Mouse (Mus musculus): ENCODE results near the gene Tspan11. TPM values are rescaled to one million over a fixed set of nuclear protein-coding genes. Genes with fewer than 3 reads are reported as not detected.

Gene Tspan11
- polyA plus RNA-seq, 1 experiment from 2014 or later, result 13.6 TPM

DNA sequence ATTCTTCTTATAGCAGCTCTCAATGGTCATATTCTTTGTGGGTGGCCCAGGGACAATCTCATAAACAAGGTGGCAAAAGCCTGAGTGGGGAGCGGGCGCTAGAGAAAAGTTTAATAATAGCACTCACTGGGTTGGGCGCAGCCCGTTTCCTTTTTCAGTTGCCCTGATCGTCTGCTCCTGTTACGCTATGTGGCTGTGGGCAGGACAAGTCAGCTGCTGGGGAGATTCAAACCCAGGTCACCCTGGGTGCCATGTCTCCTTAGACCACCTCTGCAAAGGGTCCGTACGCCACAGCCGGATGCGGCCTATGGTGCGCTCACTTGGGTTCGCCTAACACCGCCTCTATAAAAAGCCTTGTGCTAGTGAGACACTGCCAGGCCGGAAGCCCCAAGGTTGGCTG is 100.0 kb downstream of the Tspan11 start:
- Histone ChIP-seq H3K4me2 (ENCODE audit: low read depth, severe bottlenecking) (no peak overlapping the region), H3K27ac (replicated peaks; ENCODE audit: low read depth, low read length) (no peak overlapping the region), H3K4me3 (ENCODE audit: low read depth, low read length) (no peak overlapping the region), H3K27me3 (ENCODE audit: control insufficient read depth, insufficient read depth, low read length) (no peaks in the 10 kb centered on the region), H3K9me3 (ENCODE audit: control insufficient read depth, low read length) (no peaks in the 10 kb centered on the region), H3K36me3 (ENCODE audit: control insufficient read depth, insufficient read depth, low read length) (peaks cover 2% of the 10 kb centered on the region; the same call in 1 of the 2 replicates), H3K4me1 (ENCODE audit: control insufficient read depth, insufficient read depth, low read length) (peaks cover 11% of the 10 kb centered on the region), H3K9ac (ENCODE audit: low read length) (no peak overlapping the region)
- ATAC-seq (ENCODE audit: insufficient number of reproducible peaks, low FRiP score, low TSS enrichment, low read depth) (no peak), DNase-seq (ENCODE audit: low spot score) (no peak)
- 94% methylated on average over 14 of the region's 14 CpGs for WGBS

DNA sequence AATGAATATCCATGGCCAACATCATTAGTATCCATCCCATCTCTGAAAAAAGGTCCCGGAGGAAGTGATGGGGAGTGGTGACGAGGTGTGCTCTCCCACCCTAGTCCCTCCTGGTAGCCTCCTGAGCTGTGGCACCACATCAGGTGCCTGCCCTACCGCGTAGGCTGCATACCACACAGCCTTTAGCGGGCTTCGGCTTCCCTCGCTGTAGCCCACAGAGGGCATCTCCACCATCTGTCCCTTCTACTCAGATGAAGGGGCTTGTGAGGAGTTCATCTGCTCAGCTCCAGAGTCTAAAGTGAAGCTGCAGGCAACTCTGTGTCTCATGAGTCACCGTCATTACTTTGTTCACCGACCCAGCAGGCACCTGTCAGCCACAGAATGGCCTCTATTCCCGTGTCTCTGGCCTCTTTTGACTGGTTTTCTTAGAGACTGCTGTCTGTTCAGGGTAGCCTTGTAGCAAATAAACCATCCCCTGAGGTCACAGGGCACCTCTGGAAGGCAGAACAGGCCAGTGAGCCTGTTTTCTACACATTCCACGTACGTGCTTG is 101.6 kb downstream of the Tspan11 start:
- H3K4me1 ChIP-seq (ENCODE audit: control insufficient read depth, insufficient read depth, low read length), result peaks cover 11% of the 10 kb centered on the region
- H3K4me3 ChIP-seq (ENCODE audit: low read depth, low read length), result no peak overlapping the region
- H3K9ac ChIP-seq (ENCODE audit: low read length), result no peak overlapping the region
- H3K27ac ChIP-seq (replicated peaks; ENCODE audit: low read depth, low read length), result no peak overlapping the region
- no peak for ATAC-seq (ENCODE audit: insufficient number of reproducible peaks, low FRiP score, low TSS enrichment, low read depth)
- WGBS, result 90% methylated on average over 12 of the region's 12 CpGs
- H3K9me3 ChIP-seq (ENCODE audit: control insufficient read depth, low read length), result no peaks in the 10 kb centered on the region
- no peak overlapping the region for H3K4me2 ChIP-seq (ENCODE audit: low read depth, severe bottlenecking)
- DNase-seq (ENCODE audit: low spot score), result no peak
- H3K36me3 ChIP-seq (ENCODE audit: control insufficient read depth, insufficient read depth, low read length), result peaks cover 4% of the 10 kb centered on the region
- H3K27me3 ChIP-seq (ENCODE audit: control insufficient read depth, insufficient read depth, low read length), result no peaks in the 10 kb centered on the region

DNA sequence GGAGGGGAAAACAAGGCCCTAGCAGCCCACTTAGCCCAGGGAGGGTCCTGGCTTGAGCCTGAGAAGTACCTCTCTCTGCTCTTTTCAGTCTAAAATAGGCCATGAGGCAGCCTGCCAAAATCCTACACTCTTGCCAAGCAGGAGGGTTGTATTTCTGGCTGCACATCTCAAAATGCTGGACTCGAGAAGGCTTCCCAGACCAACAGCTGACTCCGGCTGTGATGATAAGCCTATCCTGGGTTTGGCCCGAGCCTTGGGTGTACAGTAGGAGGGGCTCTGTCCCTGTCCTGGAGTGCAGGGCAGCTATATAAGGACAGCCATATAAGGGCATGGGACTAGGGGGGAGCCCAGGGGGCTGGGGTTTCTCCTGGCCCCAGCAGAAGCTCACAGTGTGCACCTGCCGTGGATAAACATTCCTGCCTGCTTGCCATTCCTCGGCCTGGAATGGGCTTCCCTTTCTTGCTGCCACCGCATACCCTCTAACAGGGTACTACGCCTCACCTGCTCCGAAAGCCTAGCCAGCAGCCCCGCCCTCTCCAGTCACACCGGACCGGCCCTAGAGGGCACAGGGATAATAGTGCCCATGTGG is 102.3 kb downstream of the Tspan11 start:
- Histone ChIP-seq H3K4me3 (ENCODE audit: low read depth, low read length) (no peak overlapping the region), H3K4me1 (ENCODE audit: control insufficient read depth, insufficient read depth, low read length) (peaks cover 11% of the 10 kb centered on the region), H3K27ac (replicated peaks; ENCODE audit: low read depth, low read length) (no peak overlapping the region), H3K4me2 (ENCODE audit: low read depth, severe bottlenecking) (no peak overlapping the region), H3K9ac (ENCODE audit: low read length) (no peak overlapping the region), H3K36me3 (ENCODE audit: control insufficient read depth, insufficient read depth, low read length) (peaks cover 4% of the 10 kb centered on the region), H3K27me3 (ENCODE audit: control insufficient read depth, insufficient read depth, low read length) (no peaks in the 10 kb centered on the region), H3K9me3 (ENCODE audit: control insufficient read depth, low read length) (no peaks in the 10 kb centered on the region)
- ATAC-seq (ENCODE audit: insufficient number of reproducible peaks, low FRiP score, low TSS enrichment, low read depth) (0 out of 2 replicates have a peak, but pooled peaks have one; percentile 22), DNase-seq (ENCODE audit: low spot score) (no peak)
- WGBS, result 81% methylated on average over 11 of the region's 11 CpGs

DNA sequence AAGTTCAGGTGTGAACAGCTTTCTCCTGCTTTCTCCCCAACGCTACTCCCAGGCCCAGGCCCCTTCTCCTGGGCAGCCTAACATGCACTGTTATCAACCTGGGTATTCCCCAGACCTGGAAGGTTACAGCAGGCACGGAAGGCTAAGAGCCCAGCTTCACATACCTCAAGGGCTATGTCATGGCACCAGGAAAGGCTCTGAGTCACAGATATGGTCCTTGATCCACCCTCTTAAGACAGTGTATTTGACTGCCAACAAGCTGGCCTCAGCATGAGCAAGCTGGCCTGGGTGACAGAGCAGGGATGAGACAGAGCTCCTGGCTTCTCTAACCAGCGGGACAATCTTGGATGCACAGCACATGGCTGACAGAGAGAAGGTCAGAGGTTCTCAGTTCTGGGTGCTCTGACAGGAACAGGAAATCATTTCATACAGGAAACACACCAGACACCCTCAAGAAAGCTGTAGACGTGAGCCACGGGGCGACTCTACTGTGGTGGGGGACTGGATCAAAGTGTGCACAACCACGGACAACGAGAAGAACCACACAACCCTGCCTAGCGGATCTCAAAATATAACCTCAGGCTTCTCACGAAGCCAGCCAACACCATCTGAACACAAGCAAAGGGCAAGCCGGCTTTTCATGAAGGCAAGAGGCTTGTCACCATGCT is 104.3 kb downstream of the Tspan11 start:
- Histone ChIP-seq H3K4me3 (ENCODE audit: low read depth, low read length) (no peak overlapping the region), H3K9ac (ENCODE audit: low read length) (no peak overlapping the region), H3K4me1 (ENCODE audit: control insufficient read depth, insufficient read depth, low read length) (peaks cover 2% of the 10 kb centered on the region; the same call in 1 of the 2 replicates), H3K36me3 (ENCODE audit: control insufficient read depth, insufficient read depth, low read length) (peaks cover 4% of the 10 kb centered on the region), H3K4me2 (ENCODE audit: low read depth, severe bottlenecking) (no peak overlapping the region), H3K27ac (replicated peaks; ENCODE audit: low read depth, low read length) (no peak overlapping the region), H3K9me3 (ENCODE audit: control insufficient read depth, low read length) (no peaks in the 10 kb centered on the region), H3K27me3 (ENCODE audit: control insufficient read depth, insufficient read depth, low read length) (no peaks in the 10 kb centered on the region)
- WGBS, result 80% methylated on average over 11 of the region's 11 CpGs
- ATAC-seq (ENCODE audit: insufficient number of reproducible peaks, low FRiP score, low TSS enrichment, low read depth), result no peak
- DNase-seq (ENCODE audit: low spot score), result no peak

DNA sequence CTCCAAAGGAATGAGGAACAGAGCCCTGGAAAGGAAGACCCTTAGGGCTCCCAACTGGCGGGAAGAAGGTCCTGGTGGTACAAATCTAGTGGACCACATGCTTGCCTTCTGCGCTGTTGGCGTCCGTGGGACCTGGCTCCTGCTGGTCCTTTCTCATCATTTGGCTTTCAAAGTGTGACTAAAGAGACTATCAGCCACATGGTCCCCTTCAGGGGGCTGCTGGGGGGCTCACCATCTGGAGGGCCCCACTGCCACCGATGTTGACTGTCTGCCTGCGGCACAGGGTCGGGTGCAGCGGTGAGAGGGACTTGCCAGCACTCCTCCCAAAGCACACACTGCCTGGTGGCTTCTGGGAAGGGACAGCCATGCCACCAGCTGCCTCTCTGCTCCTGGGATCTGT is 105.6 kb downstream of the Tspan11 start:
- no peak for ATAC-seq (ENCODE audit: insufficient number of reproducible peaks, low FRiP score, low TSS enrichment, low read depth)
- Histone ChIP-seq H3K27me3 (ENCODE audit: control insufficient read depth, insufficient read depth, low read length) (no peaks in the 10 kb centered on the region), H3K4me2 (ENCODE audit: low read depth, severe bottlenecking) (no peak overlapping the region), H3K9me3 (ENCODE audit: control insufficient read depth, low read length) (no peaks in the 10 kb centered on the region), H3K9ac (ENCODE audit: low read length) (no peak overlapping the region), H3K27ac (replicated peaks; ENCODE audit: low read depth, low read length) (no peak overlapping the region), H3K36me3 (ENCODE audit: control insufficient read depth, insufficient read depth, low read length) (peaks cover 4% of the 10 kb centered on the region), H3K4me1 (ENCODE audit: control insufficient read depth, insufficient read depth, low read length) (peaks cover 2% of the 10 kb centered on the region; the same call in 1 of the 2 replicates), H3K4me3 (ENCODE audit: low read depth, low read length) (no peak overlapping the region)
- WGBS, result 85% methylated on average over 8 of the region's 8 CpGs
- no peak for DNase-seq (ENCODE audit: low spot score)

DNA sequence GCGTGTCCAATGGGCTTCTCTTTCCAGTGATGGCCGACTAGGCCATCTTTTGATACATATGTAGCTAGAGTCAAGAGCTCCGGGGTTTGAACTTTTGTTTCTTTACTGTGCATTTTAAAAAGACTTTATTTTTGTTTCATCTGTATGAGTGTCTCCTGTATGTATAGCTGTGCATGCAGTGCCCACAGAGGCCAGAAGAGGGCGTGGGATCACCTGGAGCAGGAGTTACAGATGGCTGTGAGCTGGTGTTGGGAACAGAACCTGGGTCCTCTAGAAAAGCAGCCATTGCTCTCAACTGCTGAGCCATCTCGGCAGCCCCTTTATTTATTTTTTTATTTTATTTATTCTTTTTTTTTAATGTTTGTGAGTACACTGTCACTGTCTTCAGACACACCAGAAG is 109.5 kb downstream of the Tspan11 start:
- Histone ChIP-seq H3K9me3 (ENCODE audit: control insufficient read depth, low read length) (no peaks in the 10 kb centered on the region), H3K4me3 (ENCODE audit: low read depth, low read length) (no peak overlapping the region), H3K4me2 (ENCODE audit: low read depth, severe bottlenecking) (no peak overlapping the region), H3K36me3 (ENCODE audit: control insufficient read depth, insufficient read depth, low read length) (peaks cover 4% of the 10 kb centered on the region), H3K27ac (replicated peaks; ENCODE audit: low read depth, low read length) (no peak overlapping the region), H3K27me3 (ENCODE audit: control insufficient read depth, insufficient read depth, low read length) (no peaks in the 10 kb centered on the region), H3K9ac (ENCODE audit: low read length) (no peak overlapping the region), H3K4me1 (ENCODE audit: control insufficient read depth, insufficient read depth, low read length) (peaks cover 4% of the 10 kb centered on the region)
- DNase-seq (ENCODE audit: low spot score), result no peak
- no peak for ATAC-seq (ENCODE audit: insufficient number of reproducible peaks, low FRiP score, low TSS enrichment, low read depth)
- 69% methylated on average over 4 of the region's 5 CpGs for WGBS

DNA sequence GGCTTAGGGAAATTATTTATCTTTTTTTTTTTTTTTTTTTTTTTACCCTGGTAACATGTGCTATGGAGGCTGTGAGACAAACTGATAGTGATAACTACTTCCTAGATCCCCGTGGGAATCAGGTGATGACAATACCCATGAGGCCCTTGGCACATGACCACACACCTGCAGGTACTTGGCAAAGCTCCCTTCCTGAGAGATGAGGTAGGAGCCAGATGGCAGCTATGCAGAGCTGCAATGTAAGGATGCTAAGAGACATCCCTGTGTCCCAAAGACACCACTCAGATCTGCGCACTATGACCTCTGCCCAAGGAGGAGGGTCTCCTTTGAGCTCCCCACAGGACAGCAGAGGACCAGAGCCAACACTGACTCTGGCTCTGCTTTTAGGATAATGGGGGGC is 111.7 kb downstream of the Tspan11 start:
- H3K9ac ChIP-seq (ENCODE audit: low read length), result no peak overlapping the region
- no peaks in the 10 kb centered on the region for H3K9me3 ChIP-seq (ENCODE audit: control insufficient read depth, low read length)
- WGBS, result 91% methylated on average over 2 of the region's 2 CpGs
- no peak overlapping the region for H3K4me3 ChIP-seq (ENCODE audit: low read depth, low read length)
- no peak overlapping the region for H3K27ac ChIP-seq (replicated peaks; ENCODE audit: low read depth, low read length)
- H3K27me3 ChIP-seq (ENCODE audit: control insufficient read depth, insufficient read depth, low read length), result no peaks in the 10 kb centered on the region
- no peaks in the 10 kb centered on the region for H3K36me3 ChIP-seq (ENCODE audit: control insufficient read depth, insufficient read depth, low read length)
- peaks cover 9% of the 10 kb centered on the region; the same call in 1 of the 2 replicates for H3K4me1 ChIP-seq (ENCODE audit: control insufficient read depth, insufficient read depth, low read length)
- ATAC-seq (ENCODE audit: insufficient number of reproducible peaks, low FRiP score, low TSS enrichment, low read depth) (no peak), DNase-seq (ENCODE audit: low spot score) (no peak)
- no peak overlapping the region for H3K4me2 ChIP-seq (ENCODE audit: low read depth, severe bottlenecking)

DNA sequence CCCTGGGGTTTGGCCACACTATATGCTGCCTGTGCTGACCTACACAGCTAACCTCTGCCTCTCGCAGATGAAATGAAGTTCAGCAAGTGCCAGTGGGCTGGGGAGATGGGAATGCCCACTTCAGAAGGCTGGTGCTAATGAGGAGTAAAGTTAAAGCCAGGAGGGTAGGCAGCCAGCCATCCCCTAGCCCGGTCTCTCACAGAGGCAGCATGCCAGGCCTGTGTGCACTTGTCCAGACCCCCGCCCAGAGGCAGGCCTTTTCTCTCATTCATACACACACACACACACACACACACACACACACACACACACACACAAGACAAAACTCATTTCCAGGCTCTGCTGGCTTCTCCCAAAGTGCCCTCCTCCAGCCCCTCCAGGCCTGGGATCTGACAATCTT is 113.4 kb downstream of the Tspan11 start:
- H3K36me3 ChIP-seq (ENCODE audit: control insufficient read depth, insufficient read depth, low read length), result no peaks in the 10 kb centered on the region
- no peaks in the 10 kb centered on the region for H3K9me3 ChIP-seq (ENCODE audit: control insufficient read depth, low read length)
- no peak overlapping the region for H3K4me2 ChIP-seq (ENCODE audit: low read depth, severe bottlenecking)
- H3K4me3 ChIP-seq (ENCODE audit: low read depth, low read length), result no peak overlapping the region
- WGBS, result 82% methylated on average over 3 of the region's 3 CpGs
- H3K27me3 ChIP-seq (ENCODE audit: control insufficient read depth, insufficient read depth, low read length), result no peaks in the 10 kb centered on the region
- DNase-seq (ENCODE audit: low spot score) (no peak), ATAC-seq (ENCODE audit: insufficient number of reproducible peaks, low FRiP score, low TSS enrichment, low read depth) (no peak)
- peaks cover 9% of the 10 kb centered on the region; the same call in 1 of the 2 replicates for H3K4me1 ChIP-seq (ENCODE audit: control insufficient read depth, insufficient read depth, low read length)
- no peak overlapping the region for H3K9ac ChIP-seq (ENCODE audit: low read length)
- H3K27ac ChIP-seq (replicated peaks; ENCODE audit: low read depth, low read length), result no peak overlapping the region
